Mouse (Mus musculus) intestine, postnatal 0 days (tissue): ENCODE results near the gene Gm42420. TPM values are rescaled to one million over a fixed set of nuclear protein-coding genes. Genes with fewer than 3 reads are reported as not detected.
A peak's percentile ranks its signal among the peaks of the same experiment; 100 is the strongest.

Source experiments
- ATAC-seq: fragments of 200-750 bp; cut with Nextera tagmentation; 2 replicates; pipeline ENCODE4 v1.8.0; 2017; ENCODE audit warnings: mild to moderate bottlenecking, moderate TSS enrichment, moderate library complexity
- H3K27ac ChIP-seq: fragments of 300-500 bp; sonication (generic); 2 replicates; pipeline ENCODE4 v1.5.1; 2014; ENCODE audit warnings: mild to moderate bottlenecking, low read depth, low read length, moderate library complexity
- H3K27me3 ChIP-seq: fragments of 300-500 bp; sonication (generic); replicated peaks from 2 replicates; pipeline ENCODE4 v1.6.1; 2014; ENCODE audit warnings: low read length, mixed read lengths; ENCODE audit not compliant: control insufficient read depth, insufficient read depth
- H3K36me3 ChIP-seq: fragments of 300-500 bp; sonication (generic); 2 replicates; pipeline ENCODE4 v1.6.1; 2014; ENCODE audit warnings: mild to moderate bottlenecking, moderate library complexity; ENCODE audit not compliant: control insufficient read depth, insufficient read depth
- H3K4me1 ChIP-seq: fragments of 300-500 bp; sonication (generic); replicated peaks from 2 replicates; pipeline ENCODE4 v1.6.1; 2014; ENCODE audit warnings: antibody characterized with exemption, low read length, mixed read lengths; ENCODE audit not compliant: control insufficient read depth, insufficient read depth
- H3K4me2 ChIP-seq: fragments of 300-500 bp; sonication (generic); replicated peaks from 2 replicates; pipeline ENCODE4 v1.6.1; 2014; ENCODE audit warnings: low read depth, mild to moderate bottlenecking, moderate library complexity
- H3K4me3 ChIP-seq: fragments of 300-500 bp; sonication (generic); 2 replicates; pipeline ENCODE4 v1.5.1; 2014; ENCODE audit warnings: low read depth, low read length
- H3K9ac ChIP-seq: fragments of 300-500 bp; sonication (generic); 2 replicates; pipeline ENCODE4 v1.6.1; 2014; ENCODE audit warnings: mild to moderate bottlenecking, low read depth, low read length
- H3K9me3 ChIP-seq: fragments of 300-500 bp; sonication (generic); 2 replicates; pipeline ENCODE4 v1.6.1; 2016; ENCODE audit warnings: mixed run types; ENCODE audit not compliant: control insufficient read depth
- CTCF ChIP-seq: sonication (generic); IDR thresholded peaks from 2 replicates; pipeline ENCODE4 v1.5.1; 2016; ENCODE audit warnings: low read depth, mild to moderate bottlenecking, control low read depth, antibody characterized with exemption, moderate library complexity
- WGBS: fragments of 180-500 bp; shearing (Covaris S2); extraction: QIAGEN DNeasy Blood & Tissue Kit; methylation state at CpG from one replicate; pipeline ENCODE4 v1.1.7; 2014; 5-methylcytosine and 5-hydroxymethylcytosine counted together
- polyA plus RNA-seq: library from polyadenylated mRNA; unstranded; fragments of >200 nt; fragmentation: Nextera tagmentation; extraction: Ambion mirVana; gene quantifications from 2 replicates; pipeline ENCODE4 v1.2.1, GENCODE M21; 2015

Gm42420 gene
- polyA plus RNA-seq, 1 experiment from 2014 or later, result 0.60 TPM

DNA sequence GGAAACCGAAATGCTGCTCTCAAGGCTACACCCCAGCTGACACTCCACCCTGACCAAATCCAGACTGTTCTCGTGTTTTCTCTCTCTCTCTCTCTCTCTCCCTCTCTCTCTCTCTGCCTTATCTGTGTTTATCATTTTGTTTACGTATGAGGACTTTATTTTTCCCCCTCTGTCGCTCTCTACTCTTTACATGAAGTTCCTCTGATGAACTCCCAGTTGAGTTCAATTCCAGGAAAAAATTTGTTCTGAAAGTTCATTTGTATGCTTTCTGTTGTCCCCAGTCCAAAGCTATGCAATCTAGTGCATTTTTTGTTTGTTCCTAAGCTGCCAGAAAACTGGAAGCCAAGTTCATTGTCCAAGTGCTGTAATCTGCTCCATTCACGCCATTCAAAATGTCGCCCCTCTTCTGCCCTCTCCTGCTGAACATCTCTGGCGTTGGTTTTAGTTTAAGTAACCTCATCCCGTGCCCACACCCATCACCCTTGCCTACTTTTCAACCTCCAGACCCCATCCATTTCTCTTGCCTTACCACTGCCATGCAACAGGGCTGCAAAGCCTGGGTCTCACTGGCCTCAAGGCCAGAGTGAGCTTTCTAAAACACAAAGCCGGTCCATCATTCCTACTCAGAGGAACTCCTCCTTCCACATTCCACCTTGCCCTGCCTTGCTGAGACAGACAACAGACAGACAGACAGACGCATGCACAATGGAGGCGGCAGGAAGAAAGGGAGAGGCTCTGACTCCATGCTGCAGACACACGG, 30.5 kb upstream of the Gm42420 start:
- Histone ChIP-seq H3K27ac (no peak overlapping the region), H3K4me2 (peak overlapping the region; percentile 17; the same call in 1 of the 2 replicates), H3K4me3 (no peak overlapping the region), H3K27me3 (0 out of 2 replicates have a peak, but pooled peaks cover 14% of the 10 kb centered on the region), H3K4me1 (no peaks in the 10 kb centered on the region), H3K9ac (no peak overlapping the region), H3K9me3 (no peaks in the 10 kb centered on the region), H3K36me3 (no peaks in the 10 kb centered on the region)
- no peak for ATAC-seq
- WGBS, result 59% methylated on average over 12 of the region's 12 CpGs
- TF ChIP-seq CTCF, result no peak

DNA sequence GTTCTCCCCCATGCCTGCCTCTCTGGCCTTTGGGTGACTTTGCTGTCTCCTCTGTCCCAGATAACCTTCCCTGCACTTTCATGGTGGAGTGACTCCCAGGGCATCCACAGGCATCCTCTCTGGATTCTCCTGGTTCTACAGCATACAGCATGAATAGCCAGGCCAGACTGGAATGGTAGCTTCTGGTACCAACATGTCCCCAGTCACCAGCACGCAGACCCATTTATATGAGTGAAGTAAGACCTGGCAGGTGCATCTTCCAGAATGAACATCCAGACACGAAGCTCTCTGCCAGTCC, 30.0 kb upstream of the Gm42420 start:
- H3K9ac ChIP-seq, result no peak overlapping the region
- peak overlapping the region; percentile 17; the same call in 1 of the 2 replicates for H3K4me2 ChIP-seq
- no peak for TF ChIP-seq CTCF
- 0 out of 2 replicates have a peak, but pooled peaks cover 14% of the 10 kb centered on the region for H3K27me3 ChIP-seq
- WGBS, result 77% methylated on average over 2 of the region's 2 CpGs
- no peak overlapping the region for H3K4me3 ChIP-seq
- no peaks in the 10 kb centered on the region for H3K9me3 ChIP-seq
- no peaks in the 10 kb centered on the region for H3K36me3 ChIP-seq
- no peak for ATAC-seq
- H3K4me1 ChIP-seq, result no peaks in the 10 kb centered on the region
- H3K27ac ChIP-seq, result no peak overlapping the region

DNA sequence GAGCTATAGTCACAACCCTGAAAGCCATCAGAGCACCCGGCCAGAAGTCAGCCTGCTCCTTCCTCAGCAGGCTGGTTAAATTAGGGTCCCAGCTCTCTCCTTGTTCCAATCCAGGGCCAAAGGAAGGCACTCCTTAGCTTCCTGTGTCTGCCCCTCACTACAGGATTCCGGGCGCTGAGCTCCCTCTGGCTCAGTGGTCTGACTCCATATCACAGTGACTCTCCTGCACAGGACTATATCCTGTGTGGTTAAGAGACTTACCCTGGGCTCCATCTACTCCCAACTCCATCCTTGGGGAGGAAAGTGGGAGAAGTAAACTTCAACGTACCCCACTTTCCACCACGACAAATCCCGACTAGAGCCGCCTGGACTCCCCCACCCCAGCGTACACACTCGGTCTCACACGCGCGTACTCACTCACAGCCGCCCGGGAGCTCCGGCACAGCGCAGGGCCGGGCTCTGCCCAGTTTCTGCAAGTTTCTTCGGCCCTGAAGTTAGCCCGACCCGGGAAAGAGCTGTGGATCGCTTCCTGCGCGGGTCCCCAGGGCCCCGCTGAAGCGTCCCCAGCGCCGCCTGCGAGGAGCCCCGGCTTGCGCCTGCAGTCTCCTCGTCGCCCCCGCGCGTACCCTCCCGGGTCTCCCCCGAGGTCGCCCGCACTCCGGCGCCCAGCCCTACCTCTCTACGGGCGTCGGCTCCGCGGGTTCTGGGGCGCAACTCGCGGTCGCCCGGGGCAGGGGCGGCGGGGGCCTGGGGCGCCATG, 28.5 kb upstream of the Gm42420 start:
- peak overlapping the region; percentile 72 for H3K27ac ChIP-seq
- peak overlapping the region; percentile 61 for H3K4me3 ChIP-seq
- TF ChIP-seq CTCF, result no peak
- H3K27me3 ChIP-seq, result 0 out of 2 replicates have a peak, but pooled peaks cover 14% of the 10 kb centered on the region
- H3K4me2 ChIP-seq, result peak overlapping the region; percentile 75
- no peaks in the 10 kb centered on the region for H3K36me3 ChIP-seq
- peak overlapping the region; percentile 53 for H3K9ac ChIP-seq
- no peaks in the 10 kb centered on the region for H3K4me1 ChIP-seq
- no peaks in the 10 kb centered on the region for H3K9me3 ChIP-seq
- 1% methylated on average over 52 of the region's 54 CpGs for WGBS
- peak; percentile 37 for ATAC-seq

DNA sequence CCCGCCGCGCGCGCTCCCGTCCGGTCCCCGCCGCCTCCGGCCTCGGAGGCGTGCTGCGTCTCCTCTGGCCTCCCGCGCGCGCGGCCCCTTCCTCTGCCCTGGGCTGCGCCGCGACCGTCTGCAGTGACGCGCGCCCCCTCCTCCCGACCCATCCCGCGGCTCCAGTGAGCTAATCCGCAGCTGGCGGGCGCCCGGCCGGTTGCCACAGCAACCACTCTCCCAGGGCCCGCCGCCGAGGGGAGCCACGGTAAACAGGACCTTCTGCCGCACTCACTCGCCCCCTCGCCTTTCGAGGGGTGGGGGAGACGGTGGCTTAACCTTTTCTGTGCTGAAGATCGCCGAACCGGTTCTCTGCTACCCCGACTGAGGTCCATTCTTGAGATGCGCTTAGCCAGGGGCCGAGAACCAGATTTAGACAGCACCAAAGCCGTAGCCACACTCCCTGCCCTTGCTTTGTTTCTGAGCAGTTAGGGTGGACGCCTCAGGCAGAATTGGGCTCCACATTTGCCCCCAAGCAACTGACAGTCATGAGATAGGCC, 27.8 kb upstream of the Gm42420 start, which contains the start of gene Dennd2a:
TSS of gene Dennd2a (minus strand) at position 145 of the 539 bp plus-strand sequence.
- Histone ChIP-seq H3K4me1 (no peaks in the 10 kb centered on the region), H3K27me3 (0 out of 2 replicates have a peak, but pooled peaks cover 14% of the 10 kb centered on the region), H3K36me3 (no peaks in the 10 kb centered on the region), H3K4me3 (peak within 1 kb of the TSS; percentile 61), H3K9ac (peak within 1 kb of the TSS; percentile 53), H3K27ac (peak within 1 kb of the TSS; percentile 72), H3K9me3 (no peaks in the 10 kb centered on the region), H3K4me2 (peak within 1 kb of the TSS; percentile 75)
- 3% methylated on average over 43 of the region's 50 CpGs for WGBS
- TF ChIP-seq CTCF, result no peak
- peak; percentile 72 for ATAC-seq

DNA sequence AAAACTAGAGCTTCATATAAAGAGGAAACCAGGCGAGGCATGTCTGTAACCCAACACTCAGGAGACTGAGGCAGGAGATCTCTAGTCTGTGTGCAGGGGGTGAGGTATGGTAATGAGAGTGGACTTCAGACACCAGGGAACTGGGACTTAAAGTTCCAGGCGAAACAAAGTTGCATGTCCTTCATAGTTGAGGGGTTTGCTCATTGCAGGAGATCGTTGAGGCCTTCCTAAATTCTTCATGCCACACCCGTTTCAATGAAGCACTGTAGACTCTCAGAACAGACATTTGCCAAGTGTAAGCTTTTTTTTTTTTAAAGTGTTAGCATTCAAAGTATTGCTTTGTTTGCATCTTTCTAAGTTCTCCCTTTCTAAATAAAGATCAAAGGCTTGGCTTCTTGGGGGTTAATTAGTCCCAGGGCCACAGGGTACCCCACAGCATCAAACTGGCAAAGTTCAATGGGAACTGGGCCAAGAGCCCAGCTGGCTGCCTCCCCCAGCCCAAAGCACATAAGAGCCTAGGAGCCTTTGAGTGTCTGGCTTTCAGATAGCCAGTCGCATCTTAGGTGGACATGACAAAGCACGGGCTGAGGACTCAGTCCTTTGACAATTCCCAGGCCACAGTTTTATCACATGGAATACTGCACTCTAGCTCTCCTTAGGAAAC, 26.1 kb upstream of the Gm42420 start:
- no peak for TF ChIP-seq CTCF
- 72% methylated on average over 6 of the region's 6 CpGs for WGBS
- H3K36me3 ChIP-seq, result no peaks in the 10 kb centered on the region

More for the DNA sequence above, 26.1 kb upstream of the Gm42420 start:
- Histone ChIP-seq H3K4me3 (no peak overlapping the region), H3K4me1 (no peaks in the 10 kb centered on the region), H3K9me3 (no peaks in the 10 kb centered on the region), H3K4me2 (no peak overlapping the region), H3K27ac (no peak overlapping the region), H3K27me3 (0 out of 2 replicates have a peak, but pooled peaks cover 14% of the 10 kb centered on the region), H3K9ac (no peak overlapping the region)
- no peak for ATAC-seq
